Mouse (Mus musculus): ENCODE measurements around the gene Olfr263.

Gene Olfr263

GRCm38 (mm10) chr13:21169657-21170430 lies 40.4 kb downstream of the Olfr263 start:
- DNase-seq (ENCODE audit: low spot score) = peak; percentile 62

- no peak for DNase-seq (ENCODE audit: low spot score)
Measured at GRCm38 (mm10) chr13:21170431-21171155, 41.2 kb downstream of the Olfr263 start.

- DNase-seq (ENCODE audit: low spot score) = no peak
Measured at GRCm38 (mm10) chr13:21171156-21171530, 41.7 kb downstream of the Olfr263 start.

- no peak for DNase-seq (ENCODE audit: low spot score)
Measured at GRCm38 (mm10) chr13:21171600-21172150, 42.2 kb downstream of the Olfr263 start.

- DNase-seq (ENCODE audit: low spot score) = peak; percentile 58
Measured at GRCm38 (mm10) chr13:21172241-21173027, 43.0 kb downstream of the Olfr263 start.

GRCm38 (mm10) chr13:21173072-21173471 lies 43.6 kb downstream of the Olfr263 start:
- DNase-seq (ENCODE audit: low spot score) = peak; percentile 83

GRCm38 (mm10) chr13:21176733-21177132 lies 47.3 kb downstream of the Olfr263 start:
- no peak for DNase-seq (ENCODE audit: low spot score)

- no peak for DNase-seq (ENCODE audit: low spot score)
Measured at GRCm38 (mm10) chr13:21177657-21178056, 48.2 kb downstream of the Olfr263 start.

- DNase-seq (ENCODE audit: low spot score) = no peak
Measured at GRCm38 (mm10) chr13:21178364-21178763, 48.9 kb downstream of the Olfr263 start.

GRCm38 (mm10) chr13:21179367-21179723 lies 49.9 kb downstream of the Olfr263 start, which contains the start of gene Trim27:
Trim27 (plus strand) TSS chr13:21179445.
- peak; percentile 25 for DNase-seq (ENCODE audit: low spot score)

- peak; percentile 68 for DNase-seq (ENCODE audit: low spot score)
Measured at GRCm38 (mm10) chr13:21179724-21180550, 50.5 kb downstream of the Olfr263 start.

GRCm38 (mm10) chr13:21180551-21181530 lies 51.4 kb downstream of the Olfr263 start:
- no peak for DNase-seq (ENCODE audit: low spot score)

GRCm38 (mm10) chr13:21181996-21182395 lies 52.6 kb downstream of the Olfr263 start:
- no peak for DNase-seq (ENCODE audit: low spot score)

GRCm38 (mm10) chr13:21183066-21183465 lies 53.6 kb downstream of the Olfr263 start:
- DNase-seq (ENCODE audit: low spot score) = no peak

GRCm38 (mm10) chr13:21183661-21184060 lies 54.2 kb downstream of the Olfr263 start:
- no peak for DNase-seq (ENCODE audit: low spot score)

- no peak for DNase-seq (ENCODE audit: low spot score)
Measured at GRCm38 (mm10) chr13:21185521-21185920, 56.1 kb downstream of the Olfr263 start.

Measured in ovary, postnatal 14 days (tissue).